ENCODE assay signal across 8 mouse cellular contexts in the genomic region with DNA sequence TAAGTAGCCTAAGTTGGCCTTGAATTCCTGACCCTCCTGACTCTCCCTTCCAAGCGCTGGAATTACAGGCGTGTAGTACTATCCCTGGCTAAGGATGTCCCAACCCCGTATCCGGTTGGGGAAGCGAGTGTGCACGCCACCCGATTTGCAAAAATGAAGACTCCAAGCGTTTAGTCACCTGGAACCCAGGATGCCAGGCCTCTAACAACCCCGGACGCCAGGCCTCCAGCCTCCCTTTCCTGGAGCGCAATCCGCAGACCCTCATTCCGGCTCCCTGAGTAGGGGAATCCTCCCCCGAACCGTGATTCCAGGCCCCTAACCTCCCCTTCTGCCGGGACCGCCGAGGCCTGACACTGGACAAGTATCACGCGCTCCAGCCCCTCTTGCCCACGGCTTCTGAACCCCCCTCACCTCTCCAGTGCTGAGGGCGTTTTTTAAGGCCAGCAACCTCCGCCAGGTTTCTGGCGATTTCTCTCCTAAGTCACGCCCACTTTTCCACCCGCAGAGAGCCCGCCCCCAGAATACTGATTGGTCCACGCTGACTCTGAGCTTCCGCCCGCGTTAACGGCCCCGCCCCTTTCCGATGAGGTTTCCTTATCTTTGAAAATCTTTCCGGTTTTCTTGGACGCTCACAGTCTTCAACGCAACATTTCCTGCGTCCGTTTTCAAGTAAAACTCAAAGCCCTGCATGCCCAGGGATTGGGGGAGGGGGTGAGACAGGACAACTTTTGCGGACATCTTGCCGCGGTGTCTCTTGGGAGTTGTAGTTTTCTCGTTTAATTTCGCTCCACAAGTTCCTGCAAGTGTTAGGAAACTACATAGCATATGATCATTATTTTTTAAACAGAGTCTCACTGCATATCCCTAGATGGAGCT. TPM values are rescaled to one million over a fixed set of nuclear protein-coding genes. Genes with fewer than 3 reads are reported as not detected.
DNase-seq lines count a peak whose midpoint lies in the region; ATAC-seq and TF ChIP-seq lines count a peak whose summit lies in the region.

A gene (minus strand): TSS at position 495 of the 876 bp plus-strand sequence.

- TF ChIP-seq CTCF in G1E (IDR thresholded peaks at IDR 0.05; ENCODE audit: low read depth, low read length) = no peak
- TF ChIP-seq CTCF in forebrain, postnatal 0 days (IDR thresholded peaks at IDR 0.05; ENCODE audit: low read depth) = no peak

- peak within 1 kb of the TSS; percentile 85 for H3K4me3 ChIP-seq in G1E (ENCODE audit: low read depth, low read length)
- H3K4me3 ChIP-seq in forebrain, postnatal 0 days (ENCODE audit: low read depth, low read length) = peak within 1 kb of the TSS; percentile 62
- H3K4me3 ChIP-seq in lung, embryonic 15.5 days = peak within 1 kb of the TSS; percentile 82

- H3K4me2 ChIP-seq in forebrain, postnatal 0 days (ENCODE audit: low read depth) = peak within 1 kb of the TSS; percentile 92
- H3K4me2 ChIP-seq in lung, embryonic 15.5 days = peak within 1 kb of the TSS; percentile 98

- under 1% methylated on average over 44 of the region's 44 CpGs for WGBS in forebrain, postnatal 0 days
- under 1% methylated on average over 44 of the region's 44 CpGs for WGBS in lung, embryonic 15.5 days

- H3K9ac ChIP-seq in forebrain, postnatal 0 days = peak within 1 kb of the TSS; percentile 74
- H3K9ac ChIP-seq in lung, embryonic 15.5 days = peak within 1 kb of the TSS; percentile 81

- peak within 1 kb of the TSS; percentile 76 for H3K27ac ChIP-seq in forebrain, postnatal 0 days (ENCODE audit: low read depth, low read length)
- H3K27ac ChIP-seq in lung, embryonic 15.5 days = peak within 1 kb of the TSS; percentile 91

- peaks cover 44% of the 10 kb centered on the region for H3K4me1 ChIP-seq in G1E (ENCODE audit: insufficient read depth, low read depth, low read length)
- H3K4me1 ChIP-seq in forebrain, postnatal 0 days (ENCODE audit: insufficient read depth) = peaks cover 8% of the 10 kb centered on the region
- peaks cover 20% of the 10 kb centered on the region for H3K4me1 ChIP-seq in lung, embryonic 15.5 days

- ATAC-seq in G1E (ENCODE audit: extremely low read depth, insufficient number of reproducible peaks, low FRiP score, poor library complexity, severe bottlenecking) = peak; percentile 85
- ATAC-seq in forebrain, postnatal 0 days = peak; percentile 95
- peak; percentile 90 for ATAC-seq in lung, embryonic 15.5 days (ENCODE audit: borderline replicate concordance, extremely low read depth, low FRiP score, low TSS enrichment)

- peak; percentile 74 for DNase-seq in G1E (ENCODE audit: low spot score)
- DNase-seq in cerebellum, adult 18-20 months = peak; percentile 92 to 95
- peak; percentile 94 for DNase-seq in forebrain, postnatal 0 days
- peak; percentile 93 for DNase-seq in heart, postnatal 4 days
- peak; percentile 86 to 87 for DNase-seq in layer of hippocampus, adult 8-10 months (ENCODE audit: low spot score in 2 of 2)
- peak; percentile 84 for DNase-seq in ovary, adult 18-20 months (ENCODE audit: low spot score)
- DNase-seq in thymus, postnatal 0 days (ENCODE audit: low spot score) = peak; percentile 93

- H3K36me3 ChIP-seq in G1E (replicated peaks) = peaks cover 31% of the 10 kb centered on the region
- peaks cover 15% of the 10 kb centered on the region for H3K36me3 ChIP-seq in forebrain, postnatal 0 days (ENCODE audit: insufficient read depth)
- H3K36me3 ChIP-seq in lung, embryonic 15.5 days = peaks cover 11% of the 10 kb centered on the region; the same call in 1 of the 2 replicates

- H3K9me3 ChIP-seq in G1E (replicated peaks) = no peaks in the 10 kb centered on the region
- H3K9me3 ChIP-seq in forebrain, postnatal 0 days (ENCODE audit: low read length) = no peaks in the 10 kb centered on the region
- no peaks in the 10 kb centered on the region for H3K9me3 ChIP-seq in lung, embryonic 15.5 days

- H3K27me3 ChIP-seq in G1E (ENCODE audit: insufficient read depth, low read length) = no peaks in the 10 kb centered on the region
- H3K27me3 ChIP-seq in forebrain, postnatal 0 days (ENCODE audit: insufficient read depth, low read length) = no peaks in the 10 kb centered on the region
- H3K27me3 ChIP-seq in lung, embryonic 15.5 days = no peaks in the 10 kb centered on the region

RNA-seq across cellular contexts. Expression of the gene that starts here (rescaled TPM):
- total RNA-seq in G1E (2014; fragmentation: Nextera tagmentation) (91.8 and 127 TPM in 2 replicates), G1E (2017) (378 and 409 TPM in 2 replicates)
- polyA plus RNA-seq in G1E (2012) = 403 and 408 TPM in 2 replicates
- total RNA-seq in forebrain, postnatal 0 days (2014; rRNA removed) = 76.8 and 107 TPM in 2 replicates
- polyA plus RNA-seq in forebrain, postnatal 0 days (2015; fragmentation: Nextera tagmentation; extraction: Ambion mirVana) = 103 and 122 TPM in 2 replicates
- 100 to 1,000 TPM; 121 to 131 TPM for total RNA-seq in heart, postnatal 4 days (2021)
- total RNA-seq in layer of hippocampus, adult 8-10 months (2022) = 100 to 1,000 TPM; 101 to 135 (median 117) TPM
- 230 and 238 TPM in 2 replicates for polyA plus RNA-seq in lung, embryonic 15.5 days (2015; fragmentation: Nextera tagmentation; extraction: Ambion mirVana)
- 110 and 111 TPM in 2 replicates for polyA plus RNA-seq in thymus, postnatal 0 days (2015; fragmentation: Nextera tagmentation; extraction: Ambion mirVana)

Comparison
In these comparisons a context has a peak if more than half of its experiments do, and no peak if none do; other contexts are left out.
1. Peak in every context shown above with its lines: DNase-seq, ATAC-seq, H3K4me3 ChIP-seq and H3K27ac ChIP-seq.